Mouse (Mus musculus) CD4-positive, CD25-positive, alpha-beta regulatory T cell, adult 4 months (primary cell): ENCODE measurements around the gene Pou2f1. TPM values are rescaled to one million over a fixed set of nuclear protein-coding genes. Genes with fewer than 3 reads are reported as not detected.
A peak's percentile ranks its signal among the peaks of the same experiment; 100 is the strongest.
"Not testable (repeated sequence)": the region's sequence is repeated elsewhere in the genome, so short reads cannot be mapped to it uniquely, and the experiment has no call there.

Experiments
- ATAC-seq: one replicate; pipeline ENCODE4 v1.8.0; 2017
- polyA plus RNA-seq, 2 experiments: library from polyadenylated mRNA; unstranded; fragments of 100-300 nt; shearing (Covaris generic); gene quantifications; one replicate each; pipeline ENCODE4 v1.2.1; 2017

Gene Pou2f1
- polyA plus RNA-seq, 2 experiments from 2014 or later: 53.6 to 55.3 TPM

DNA sequence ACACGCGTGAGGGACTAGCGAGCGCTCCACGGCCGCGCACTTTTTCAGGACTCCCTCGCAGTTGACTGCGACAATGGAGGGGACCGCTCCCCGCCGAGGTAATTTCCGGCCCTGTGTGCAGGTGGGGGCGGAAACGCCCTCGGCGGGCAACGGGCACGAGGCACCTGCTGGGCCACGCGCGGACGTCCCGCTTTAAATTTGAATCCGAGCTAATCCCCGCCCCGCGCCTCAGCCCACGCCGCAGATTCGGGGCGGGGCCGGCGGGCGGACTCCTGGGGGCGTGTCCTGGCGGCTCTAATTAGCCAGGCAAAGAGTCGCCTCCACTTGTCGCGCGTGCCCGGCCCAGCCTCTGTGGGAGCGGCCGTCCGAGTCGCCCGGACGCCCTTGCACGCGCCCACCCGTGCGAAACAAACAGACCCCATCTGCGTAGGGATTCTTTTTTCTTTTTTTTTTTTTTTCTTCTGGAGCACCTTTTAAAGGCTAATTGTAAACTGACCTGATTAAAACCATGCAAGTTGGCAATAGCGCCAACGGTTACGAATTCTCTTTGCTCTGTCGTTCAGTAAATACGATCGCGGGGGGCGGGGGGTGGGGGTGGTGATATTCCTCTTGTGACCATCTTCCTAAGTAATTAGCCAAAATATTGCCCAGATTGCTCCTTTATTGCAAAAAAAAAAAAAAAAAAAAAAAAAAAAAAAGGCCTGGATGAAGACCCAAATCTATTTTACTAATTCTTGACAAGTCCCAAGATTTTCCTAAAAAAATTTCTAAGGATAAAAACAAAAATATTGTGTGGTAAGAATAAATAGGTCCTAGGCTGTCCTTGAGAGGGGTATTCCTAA lies 924 bp upstream of the Pou2f1 start:
- ATAC-seq: peak; percentile 68

DNA sequence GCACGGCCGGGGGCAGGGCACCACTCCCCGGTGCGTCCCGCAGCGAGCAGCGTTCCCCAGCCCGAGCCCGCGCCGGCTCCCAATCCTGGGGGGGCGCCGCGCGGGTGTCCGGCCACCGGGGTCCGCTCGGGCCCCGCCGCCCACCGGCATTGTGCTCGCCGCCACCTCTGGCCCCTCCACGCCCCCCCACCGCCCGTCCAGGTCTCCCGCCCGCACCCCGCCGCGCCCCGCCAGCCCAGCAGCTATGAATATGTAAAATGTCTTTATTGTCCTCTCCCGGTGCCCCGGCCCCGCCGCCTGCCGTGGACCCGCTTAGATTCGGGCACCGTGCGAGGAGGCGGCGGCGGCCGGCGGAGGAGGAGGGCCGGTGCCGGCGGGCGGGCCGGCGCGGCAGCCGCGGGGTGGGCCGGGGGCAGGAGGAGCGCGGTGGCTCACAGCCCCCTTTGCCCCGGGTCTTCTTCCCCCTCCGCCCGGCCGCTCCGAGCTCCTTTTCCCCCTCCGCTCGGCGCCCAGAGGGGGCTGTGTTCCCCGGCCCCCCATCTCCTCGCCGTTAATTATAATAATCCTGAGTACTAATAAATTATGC lies 481 bp downstream of the Pou2f1 start:
- no peak for ATAC-seq

DNA sequence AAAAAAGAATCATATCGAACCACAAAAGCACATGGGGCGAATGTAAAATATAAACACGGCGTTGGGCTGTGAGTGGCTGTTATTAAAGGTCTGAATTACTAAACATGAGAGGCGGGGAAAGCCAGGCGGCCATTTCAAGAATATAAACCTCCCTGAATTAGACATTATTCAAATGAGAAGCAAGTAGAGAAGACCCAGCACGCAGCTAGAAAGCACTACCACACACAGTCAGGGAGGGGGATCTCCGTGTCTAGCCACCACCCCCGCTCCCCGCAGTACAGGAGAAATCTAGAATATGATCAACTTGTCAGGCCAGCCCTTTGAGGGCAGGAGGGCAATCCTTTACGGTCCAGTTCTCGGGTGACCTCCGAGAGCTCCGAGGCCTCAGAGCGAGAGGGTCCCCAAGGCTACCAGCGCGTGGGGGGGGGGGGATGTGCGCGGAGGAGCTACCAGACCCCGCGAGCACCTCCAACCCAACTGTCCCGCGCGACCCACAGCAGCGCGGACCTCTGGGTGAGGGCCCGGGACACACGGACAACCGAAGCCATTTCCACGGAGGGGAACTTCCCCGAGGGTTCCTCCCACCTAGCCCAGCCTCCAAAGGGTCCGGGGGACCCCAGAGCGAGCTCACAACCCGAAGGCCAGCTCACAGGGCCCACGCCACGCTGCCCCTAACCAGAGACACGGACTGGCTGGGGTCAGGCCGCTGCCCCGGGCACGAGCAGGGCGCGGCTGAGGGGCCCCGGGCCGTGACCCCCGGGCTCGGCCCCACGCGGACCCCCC lies 1.2 kb downstream of the Pou2f1 start:
- peak; percentile 48 for ATAC-seq

DNA sequence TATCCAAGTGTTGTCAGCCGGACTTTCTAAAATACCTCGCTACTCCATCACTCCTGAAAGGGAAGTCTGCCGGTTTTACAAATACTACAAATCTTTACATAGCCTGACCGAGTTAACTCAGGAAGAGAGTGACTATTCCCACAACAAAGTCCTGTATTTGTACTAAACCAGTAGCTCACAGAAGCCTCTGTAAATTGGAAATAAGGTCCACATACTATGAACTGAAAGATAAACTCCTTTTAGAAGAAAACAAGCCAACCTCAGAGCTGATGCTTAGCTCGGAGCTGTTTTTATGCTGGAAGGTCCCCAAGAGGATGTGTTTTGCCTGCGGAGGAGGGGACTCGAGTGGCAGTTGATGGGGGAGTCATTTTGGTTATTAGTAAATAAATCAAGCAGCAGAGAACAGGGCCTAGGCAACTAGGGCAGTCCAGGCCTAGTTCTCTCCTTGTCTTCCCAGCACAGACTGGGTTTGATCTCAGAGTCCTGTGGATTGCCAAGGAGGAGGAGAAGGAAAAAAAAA lies 1.8 kb downstream of the Pou2f1 start:
- ATAC-seq: peak; percentile 17

DNA sequence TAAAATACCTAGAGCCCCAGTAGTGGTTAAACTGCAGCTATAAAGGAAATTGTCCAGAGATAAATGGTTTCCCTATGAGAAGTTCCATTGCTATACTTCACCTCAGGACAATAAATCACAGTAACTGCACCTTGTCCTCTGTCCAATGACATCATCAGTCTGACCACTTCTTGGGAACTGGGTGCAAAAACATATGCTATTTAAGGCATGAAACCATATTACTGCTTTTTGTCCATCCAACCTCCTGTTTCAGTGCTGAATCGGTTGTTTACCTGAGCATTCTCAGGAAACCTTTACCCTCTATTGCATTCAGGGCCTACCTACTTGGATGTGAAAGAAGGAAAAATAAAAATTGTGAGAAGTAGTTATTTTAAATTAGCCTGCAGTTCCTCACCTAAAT lies 2.8 kb downstream of the Pou2f1 start:
- ATAC-seq: no peak

DNA sequence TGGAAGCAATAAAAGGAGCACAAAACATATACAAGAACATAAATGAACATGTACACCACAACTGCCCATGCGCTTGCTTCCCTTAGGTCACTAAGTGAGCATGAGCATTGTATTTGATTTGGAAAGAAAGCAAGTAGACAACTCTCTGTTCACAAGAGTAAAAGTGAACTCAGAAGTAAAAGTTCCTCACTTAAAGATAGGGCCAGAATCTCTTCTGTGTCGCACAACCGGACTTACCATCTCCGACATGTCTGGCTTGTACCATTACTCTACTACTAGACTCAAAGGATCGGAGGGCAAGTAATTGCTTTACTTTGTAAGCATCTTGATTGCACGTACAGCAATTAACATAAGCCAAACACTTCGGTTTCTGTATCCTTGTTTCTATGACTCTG lies 6.8 kb downstream of the Pou2f1 start:
- ATAC-seq: no peak

DNA sequence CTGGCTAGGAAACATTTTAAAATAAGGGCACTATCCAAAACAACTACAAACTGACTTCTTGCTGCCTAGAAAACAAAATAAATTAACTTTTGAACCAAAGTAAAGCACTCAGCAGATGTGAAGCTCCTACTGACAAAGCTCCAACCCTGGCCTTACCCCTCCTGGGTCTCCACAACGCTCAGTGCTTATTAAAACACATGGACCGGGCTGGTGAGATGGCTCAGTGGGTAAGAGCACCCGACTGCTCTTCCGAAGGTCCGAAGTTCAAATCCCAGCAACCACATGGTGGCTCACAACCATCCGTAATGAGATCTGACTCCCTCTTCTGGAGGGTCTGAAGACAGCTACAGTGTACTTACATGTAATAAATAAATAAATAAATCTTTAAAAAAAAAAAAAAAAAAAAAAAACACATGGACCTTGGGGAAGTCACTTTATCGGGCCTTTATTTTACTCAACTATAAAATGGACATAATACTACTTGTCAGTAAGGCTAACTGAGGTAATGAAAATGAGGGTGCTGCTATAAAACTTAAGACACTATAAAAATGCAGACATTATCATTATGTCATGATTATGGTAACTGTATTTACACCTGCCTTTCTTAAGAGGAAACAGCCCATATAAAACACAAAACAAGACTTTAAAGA lies 7.3 kb downstream of the Pou2f1 start:
- not testable (repeated sequence) for ATAC-seq

DNA sequence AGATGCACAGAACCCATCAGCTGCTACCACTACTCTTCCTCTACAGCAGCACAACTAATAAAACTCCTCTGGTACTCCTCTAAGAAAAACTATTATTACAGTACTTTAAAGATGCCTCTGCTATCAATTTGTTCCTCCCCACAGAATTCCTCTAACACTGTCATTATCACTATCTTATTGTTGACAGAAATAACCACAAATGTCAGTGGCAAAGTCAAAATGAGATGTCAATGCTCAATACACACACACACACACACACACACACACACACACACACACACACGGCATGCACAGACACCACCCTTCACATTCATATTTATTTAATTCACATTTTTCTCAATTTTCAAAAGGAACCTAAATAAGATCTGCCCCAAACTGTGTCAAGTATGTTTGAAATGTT lies 8.2 kb downstream of the Pou2f1 start:
- ATAC-seq: no peak

DNA sequence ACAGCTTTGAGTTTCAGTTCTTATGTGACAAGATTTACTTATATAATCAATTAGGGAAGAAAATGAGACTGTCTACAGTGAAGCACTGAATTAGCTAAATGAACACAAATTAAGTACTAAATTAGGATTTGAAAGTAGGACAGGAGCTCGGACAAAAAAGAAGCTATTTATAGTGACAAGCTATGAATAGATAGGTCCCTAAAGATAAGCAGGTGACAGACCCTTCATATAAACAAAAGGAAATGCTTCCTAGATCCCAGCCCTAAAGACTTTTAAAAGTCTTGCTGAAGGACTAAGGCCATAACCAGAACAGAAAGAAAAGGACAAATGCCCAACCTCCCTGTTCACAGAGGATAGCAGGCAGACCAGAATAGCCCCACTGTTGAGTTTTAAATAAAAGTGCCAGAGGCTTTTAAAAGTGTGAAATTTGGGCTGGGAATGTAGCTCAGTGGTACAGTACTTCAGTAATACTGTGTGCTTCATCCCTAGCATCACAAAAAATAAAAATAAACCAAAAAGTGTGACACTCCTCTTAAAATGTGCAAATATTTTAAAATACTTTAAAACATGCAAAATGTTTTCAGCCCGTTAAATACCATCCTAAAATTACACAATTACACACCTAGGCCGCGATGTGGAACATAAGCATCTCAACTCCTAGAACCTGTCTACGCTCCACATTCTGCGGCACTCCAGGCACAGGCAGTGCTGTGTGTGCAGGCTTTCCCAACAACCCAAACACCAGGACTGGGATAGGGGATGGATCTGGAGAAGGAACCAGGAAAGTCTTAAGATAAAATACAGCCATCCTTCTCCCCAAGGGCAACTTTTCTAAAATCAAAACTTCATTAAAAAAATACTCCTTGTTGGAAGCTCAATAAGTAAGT lies 9.0 kb downstream of the Pou2f1 start:
- ATAC-seq: no peak

DNA sequence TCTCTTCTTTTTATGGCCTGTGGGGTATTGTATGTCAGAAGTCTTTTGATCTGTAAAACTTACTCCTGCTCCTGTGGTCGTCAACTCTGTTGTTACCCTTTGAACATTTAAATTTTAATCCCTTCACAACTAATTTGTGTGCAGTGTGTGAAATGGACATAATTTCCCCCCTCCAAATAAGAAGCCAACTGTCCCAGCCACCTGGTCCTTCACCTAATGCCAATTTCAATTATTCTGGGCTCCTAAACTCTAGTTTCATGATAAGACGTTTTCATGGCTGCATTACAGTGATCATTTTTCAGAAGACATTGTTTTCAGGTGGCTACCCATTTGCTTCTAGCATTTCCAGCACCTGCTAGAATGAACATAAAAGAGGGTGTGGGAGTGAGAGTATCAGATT lies 13.9 kb downstream of the Pou2f1 start:
- no peak for ATAC-seq

DNA sequence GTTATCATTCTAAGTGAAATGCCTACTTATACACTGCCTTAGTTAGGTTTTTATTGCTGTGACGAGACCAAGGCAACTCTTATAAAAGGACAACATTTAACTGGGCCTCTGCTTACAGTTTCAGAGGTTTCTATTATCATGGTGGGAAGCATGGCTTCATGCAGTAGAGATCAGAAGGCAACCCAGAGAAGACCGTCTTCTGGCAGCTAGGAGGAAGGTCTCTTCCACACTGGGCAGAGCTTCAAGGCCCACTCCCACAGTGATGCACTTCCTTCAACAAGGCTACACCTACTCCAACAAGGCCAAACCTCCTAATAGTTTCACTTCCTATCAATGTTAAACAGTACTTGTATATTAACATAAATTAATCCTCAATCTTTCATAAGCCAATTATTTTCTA lies 14.4 kb downstream of the Pou2f1 start:
- ATAC-seq: no peak

DNA sequence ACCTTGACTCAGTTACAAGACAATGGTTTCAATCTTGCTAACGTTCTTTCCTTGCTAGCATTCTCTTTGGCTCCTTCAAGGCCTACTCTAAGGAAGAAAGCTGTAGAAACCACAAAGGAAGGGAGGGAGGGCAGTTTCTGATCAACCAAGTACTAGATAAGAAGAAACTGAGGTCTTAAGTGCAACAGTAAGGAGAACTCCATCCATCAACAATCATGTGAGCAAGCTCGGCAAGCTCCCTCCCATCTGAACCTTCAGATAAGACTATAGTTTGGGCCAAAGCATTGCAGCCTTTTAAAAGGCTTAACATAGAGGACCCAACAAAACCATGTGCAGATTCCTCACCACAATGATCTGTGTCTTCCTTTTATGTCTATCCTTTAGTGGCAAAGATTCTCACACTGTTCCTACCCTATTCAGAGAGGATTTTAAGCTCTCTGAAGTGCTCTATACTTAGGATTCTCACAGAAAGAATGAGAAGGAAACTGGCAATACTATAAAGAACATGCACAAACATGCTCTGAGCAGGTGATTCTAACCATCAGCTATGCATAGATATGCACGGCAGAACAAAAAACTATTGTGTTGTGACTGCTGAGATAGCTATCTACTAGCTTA lies 16.6 kb downstream of the Pou2f1 start:
- peak; percentile 23 for ATAC-seq

DNA sequence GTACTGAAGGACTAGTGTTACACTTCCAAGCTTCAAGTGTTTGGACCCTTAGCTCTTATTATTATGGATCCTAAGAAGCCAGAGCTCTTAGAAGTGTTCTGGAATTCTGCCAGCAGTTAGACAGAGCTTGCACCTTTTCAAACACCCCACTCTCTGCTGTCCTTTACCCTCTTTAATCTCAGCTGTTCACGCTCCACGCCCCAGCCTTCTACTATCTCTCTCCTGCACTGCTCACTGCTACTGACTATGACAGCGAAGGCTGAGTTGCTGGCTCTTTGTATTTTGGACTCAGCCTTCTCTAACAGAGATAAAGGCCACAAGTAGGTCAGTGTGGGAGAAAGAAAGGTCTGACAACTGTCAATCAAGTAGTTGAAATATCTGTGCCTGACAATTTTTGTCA lies 17.3 kb downstream of the Pou2f1 start:
- ATAC-seq: no peak

DNA sequence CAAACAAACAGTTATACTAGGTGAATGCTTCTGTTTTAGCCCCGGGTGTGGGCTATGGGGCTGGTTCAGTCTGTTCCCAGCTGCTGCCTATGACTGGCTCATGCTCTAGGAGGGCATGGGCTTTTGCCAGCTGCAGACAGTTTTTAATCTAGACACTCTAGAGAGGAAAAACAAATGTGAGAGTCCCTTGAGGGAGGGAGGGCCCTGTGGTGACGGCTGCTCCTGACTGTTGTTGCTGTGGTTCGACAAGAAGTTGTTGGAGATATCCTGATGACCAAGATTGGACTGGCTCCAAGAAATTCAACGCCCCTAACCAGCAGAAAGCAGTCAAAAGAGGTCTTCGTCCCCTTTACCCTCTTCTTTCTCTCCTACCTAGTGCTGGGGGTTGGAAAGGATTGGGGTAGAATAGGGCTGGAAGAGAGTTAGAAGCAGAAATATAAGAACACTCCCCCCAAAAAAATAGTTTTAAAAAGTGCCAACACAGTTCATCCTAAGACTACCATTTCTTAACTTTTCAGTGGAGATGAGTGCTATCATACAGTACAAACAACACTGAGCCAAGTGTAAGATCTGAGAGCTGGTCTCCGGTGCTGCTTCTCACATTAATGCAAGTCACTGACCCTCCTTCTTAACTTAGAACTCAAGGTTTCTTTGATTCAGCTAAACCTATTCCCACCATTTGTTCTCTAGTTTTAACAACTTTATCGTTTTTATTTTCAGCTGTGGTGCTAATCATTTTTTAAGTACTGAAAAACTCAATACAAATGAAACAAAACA lies 25.6 kb downstream of the Pou2f1 start:
- ATAC-seq: no peak

DNA sequence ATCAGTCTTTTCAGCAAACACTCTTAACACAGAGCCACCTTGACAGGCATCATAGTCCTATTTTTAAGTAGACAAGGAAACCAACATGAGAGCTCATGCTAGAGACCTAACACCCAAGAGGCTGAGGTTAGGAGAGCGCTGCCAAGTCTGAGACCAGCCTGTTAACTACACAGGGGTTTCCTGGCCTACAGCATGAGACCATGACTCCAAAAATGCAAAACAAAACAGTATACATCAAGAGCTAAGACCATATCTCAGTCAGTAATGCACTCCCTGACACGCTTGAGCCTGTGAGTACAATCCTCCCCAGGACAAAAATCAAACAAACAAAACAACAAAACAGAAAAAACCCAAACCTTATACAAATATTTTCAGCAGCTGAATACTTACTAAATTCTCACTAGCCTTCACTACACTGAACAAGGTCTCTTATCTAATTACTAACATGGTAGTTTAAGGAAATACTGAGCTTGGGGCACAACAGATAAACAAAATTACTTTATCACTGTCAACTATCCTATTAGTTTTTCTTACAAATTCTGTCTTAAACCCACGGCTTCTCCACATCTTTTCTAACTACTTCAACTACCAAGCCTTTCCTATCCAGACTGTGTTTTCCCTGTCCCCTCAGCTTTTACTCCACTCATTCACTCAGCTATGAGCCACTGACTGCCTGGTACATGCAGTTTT lies 33.3 kb downstream of the Pou2f1 start:
- ATAC-seq: no peak

DNA sequence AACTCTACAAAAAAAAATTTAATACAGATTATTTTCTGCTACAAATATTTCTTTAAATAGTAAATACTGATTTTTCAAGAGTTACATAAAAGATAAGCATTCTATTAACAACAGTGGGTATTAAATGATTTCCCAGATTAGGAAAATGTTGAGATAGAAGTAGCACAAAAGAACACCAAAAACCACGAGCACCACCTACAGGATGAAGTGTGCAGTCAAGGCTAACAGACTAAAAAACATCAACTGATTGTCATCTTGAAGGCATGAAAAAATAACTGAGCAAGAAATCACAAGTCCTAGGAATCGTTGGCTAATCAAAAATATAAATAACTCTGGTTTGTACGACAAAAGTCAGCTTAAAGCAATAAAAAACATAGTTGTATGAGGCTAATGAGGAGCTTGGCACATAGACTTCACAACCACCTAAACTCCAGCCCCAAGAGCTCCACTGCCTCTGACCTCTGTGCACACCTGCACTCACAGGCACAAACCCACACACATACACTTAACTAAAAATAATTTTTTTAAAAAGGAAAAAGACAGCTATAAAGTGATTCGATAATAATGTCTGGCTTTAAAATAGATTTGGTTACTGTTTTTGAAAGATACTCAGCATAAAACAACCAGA lies 35.3 kb downstream of the Pou2f1 start:
- peak; percentile 66 for ATAC-seq

DNA sequence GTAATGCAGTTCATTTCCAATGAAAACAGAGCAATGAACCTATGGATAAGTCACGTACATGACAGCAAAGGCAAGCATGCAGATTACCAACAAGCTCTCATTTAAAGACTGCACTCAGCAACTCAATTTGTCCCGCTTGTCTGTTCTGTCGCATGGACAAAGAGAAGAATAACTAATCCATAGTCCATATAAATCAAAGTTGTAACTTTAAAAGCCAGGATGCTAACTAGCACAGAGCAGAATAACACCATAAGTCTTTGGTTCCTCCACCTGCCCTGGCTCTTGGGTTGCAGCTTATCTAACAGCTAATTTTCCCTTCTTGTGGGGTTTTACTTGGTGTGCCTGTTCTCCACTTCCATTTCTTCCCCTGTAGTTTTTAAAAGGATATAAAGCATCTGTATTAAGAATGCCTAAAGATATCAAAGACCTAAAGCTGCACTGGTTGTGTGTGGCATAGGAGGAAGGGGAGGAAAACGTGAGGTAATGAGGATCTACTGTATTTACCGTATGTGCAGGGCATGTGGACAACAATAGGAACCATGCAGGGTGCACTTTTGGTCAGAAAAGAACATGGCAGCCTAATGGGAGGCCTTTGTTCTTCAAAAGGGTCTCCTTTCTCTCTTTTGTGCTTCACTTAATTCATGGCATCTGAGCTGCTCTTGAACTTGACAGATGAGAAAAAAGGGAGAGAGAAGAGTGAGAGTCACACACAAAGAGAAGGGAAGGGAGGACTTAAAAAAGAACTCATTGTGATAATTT lies 36.1 kb downstream of the Pou2f1 start:
- ATAC-seq: no peak

DNA sequence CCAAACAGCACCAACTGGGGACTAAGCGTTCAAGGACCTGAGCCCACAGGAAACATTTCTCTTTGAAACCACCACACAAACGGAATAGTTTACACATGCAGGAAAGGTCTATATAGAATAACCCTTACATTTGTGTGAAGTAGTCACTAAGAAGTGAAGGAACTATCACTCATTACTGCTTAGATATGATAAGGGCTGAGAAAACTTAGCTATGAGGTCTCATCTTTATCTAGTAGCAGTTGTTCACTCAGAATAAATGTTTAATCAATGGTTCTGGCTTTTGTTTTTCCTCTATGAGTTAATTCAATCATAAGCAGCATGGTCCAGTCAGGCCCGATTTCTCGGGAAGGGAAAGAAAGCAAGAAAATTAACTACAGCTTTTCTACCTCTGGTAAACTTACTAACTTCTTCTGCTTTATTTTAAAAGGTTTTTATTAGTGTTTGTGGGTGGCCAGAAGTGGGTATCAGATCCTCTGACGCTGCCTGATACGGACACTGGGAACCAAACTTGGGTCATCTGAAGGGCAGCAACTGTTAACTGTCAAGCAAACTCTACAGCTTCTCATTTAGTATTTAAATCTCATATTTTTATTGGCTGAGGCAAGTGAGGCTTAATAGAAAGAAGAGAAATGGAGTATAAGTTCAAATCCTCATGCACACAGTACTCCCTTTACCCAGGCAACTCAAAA lies 40.7 kb downstream of the Pou2f1 start:
- no peak for ATAC-seq
